Mouse (Mus musculus) embryo, embryonic 10.5 days (tissue): ENCODE measurements around the gene Ptgr1.

ENCODE experiments used
- DNase-seq: peaks from one replicate; pipeline ENCODE4 v3.0.0-alpha.2; 2015; ENCODE audit warnings: low spot score

Ptgr1 gene

GRCm38 (mm10) chr4:58926120-58926519, 60.8 kb downstream of the Ptgr1 start:
- DNase-seq = no peak

GRCm38 (mm10) chr4:58925664-58926063, 61.3 kb downstream of the Ptgr1 start:
- no peak for DNase-seq

- no peak for DNase-seq
Observed at GRCm38 (mm10) chr4:58923933-58924332, 63.0 kb downstream of the Ptgr1 start.
